Mouse (Mus musculus) midbrain, postnatal 0 days (tissue): Measurements from ENCODE around the gene Cacnb1. TPM values are rescaled to one million over a fixed set of nuclear protein-coding genes. Genes with fewer than 3 reads are reported as not detected.

Source experiments
- ATAC-seq: fragments of 200-750 bp; cut with Nextera tagmentation; 2 replicates; pipeline ENCODE4 v1.8.0; 2017; ENCODE audit warnings: moderate number of reproducible peaks, mild to moderate bottlenecking, moderate TSS enrichment, moderate library complexity; ENCODE audit not compliant: low FRiP score
- DNase-seq: peaks from one replicate; pipeline ENCODE4 v3.0.0-alpha.2; 2015; ENCODE audit warnings: low spot score
- H3K27ac ChIP-seq: fragments of 300-500 bp; sonication (generic); 2 replicates; pipeline ENCODE4 v1.5.1; 2014; ENCODE audit warnings: low read depth, mild to moderate bottlenecking, low read length, mixed read lengths
- H3K27me3 ChIP-seq: fragments of 300-500 bp; sonication (generic); 2 replicates; pipeline ENCODE4 v1.6.1; 2014; ENCODE audit warnings: low read length, control low read depth, mixed read lengths; ENCODE audit not compliant: insufficient read depth
- H3K36me3 ChIP-seq: fragments of 300-500 bp; sonication (generic); 2 replicates; pipeline ENCODE4 v1.6.1; 2014; ENCODE audit warnings: low read length, control low read depth, mixed read lengths; ENCODE audit not compliant: insufficient read depth
- H3K4me1 ChIP-seq: fragments of 300-500 bp; sonication (generic); 2 replicates; pipeline ENCODE4 v1.6.1; 2014; ENCODE audit warnings: mild to moderate bottlenecking, control low read depth, antibody characterized with exemption, low read length, mixed read lengths; ENCODE audit not compliant: insufficient read depth
- H3K4me2 ChIP-seq: fragments of 300-500 bp; sonication (generic); 2 replicates; pipeline ENCODE4 v1.6.1; 2014; ENCODE audit warnings: low read depth, mild to moderate bottlenecking, low read length, mixed read lengths; ENCODE audit not compliant: poor library complexity, severe bottlenecking
- H3K4me3 ChIP-seq: fragments of 300-500 bp; sonication (generic); 2 replicates; pipeline ENCODE4 v1.5.1; 2014; ENCODE audit warnings: low read depth, mild to moderate bottlenecking, low read length, moderate library complexity
- H3K9ac ChIP-seq: fragments of 300-500 bp; sonication (generic); replicated peaks from 2 replicates; pipeline ENCODE4 v1.6.1; 2014; ENCODE audit warnings: mild to moderate bottlenecking, low read length, moderate library complexity, mixed read lengths; ENCODE audit not compliant: poor library complexity, severe bottlenecking
- H3K9me3 ChIP-seq: fragments of 300-500 bp; sonication (generic); 2 replicates; pipeline ENCODE4 v1.6.1; 2016; ENCODE audit warnings: low read length, control low read depth
- CTCF ChIP-seq: IDR thresholded peaks from 2 replicates; pipeline ENCODE4 v1.5.1; 2016; ENCODE audit warnings: antibody characterized with exemption, mild to moderate bottlenecking
- WGBS: fragments of 180-500 bp; shearing (Covaris S2); extraction: QIAGEN DNeasy Blood & Tissue Kit; methylation state at CpG from one replicate; pipeline ENCODE4 v1.1.7; 2014; 5-methylcytosine and 5-hydroxymethylcytosine counted together
- polyA plus RNA-seq: library from polyadenylated mRNA; unstranded; fragments of >200 nt; fragmentation: Nextera tagmentation; extraction: Ambion mirVana; gene quantifications from 2 replicates; pipeline ENCODE4 v1.2.1, GENCODE M21; 2015
- total RNA-seq: library from RNA; depleted of rRNA; stranded (reverse); fragments of >200 nt; gene quantifications from 2 replicates; pipeline ENCODE4 v1.2.3, GENCODE M21; 2014

Gene Cacnb1
- total and polyA plus RNA-seq, 2 experiments from 2014 or later: 63.2 to 96.4 TPM

DNA sequence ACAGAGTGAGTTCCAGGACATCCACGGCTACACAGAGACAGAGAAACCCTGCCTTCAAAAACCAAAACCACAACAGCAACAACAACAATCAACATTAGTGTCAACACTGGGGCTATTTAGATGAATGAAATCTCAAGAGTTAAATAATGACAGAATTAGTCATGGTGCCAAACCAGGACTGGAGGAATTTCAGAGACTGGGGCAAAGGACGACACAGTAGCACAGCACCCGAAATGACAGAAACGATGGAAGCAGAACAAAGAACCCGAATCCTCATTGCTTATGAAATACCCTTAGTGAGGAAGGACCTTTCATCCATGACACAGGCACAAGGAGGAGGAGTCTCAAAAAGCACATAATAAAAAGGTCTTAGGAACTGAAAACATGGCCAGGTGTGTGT, 48.7 kb downstream of the Cacnb1 start:
- DNase-seq (no peak), ATAC-seq (no peak)
- H3K9me3 ChIP-seq: no peaks in the 10 kb centered on the region
- H3K27ac ChIP-seq: no peak overlapping the region
- WGBS: 82% methylated on average over 5 of the region's 5 CpGs
- no peaks in the 10 kb centered on the region for H3K4me1 ChIP-seq
- no peak overlapping the region for H3K4me3 ChIP-seq
- no peak overlapping the region for H3K9ac ChIP-seq
- no peaks in the 10 kb centered on the region for H3K27me3 ChIP-seq
- H3K36me3 ChIP-seq: no peaks in the 10 kb centered on the region
- no peak for TF ChIP-seq CTCF
- no peak overlapping the region for H3K4me2 ChIP-seq

DNA sequence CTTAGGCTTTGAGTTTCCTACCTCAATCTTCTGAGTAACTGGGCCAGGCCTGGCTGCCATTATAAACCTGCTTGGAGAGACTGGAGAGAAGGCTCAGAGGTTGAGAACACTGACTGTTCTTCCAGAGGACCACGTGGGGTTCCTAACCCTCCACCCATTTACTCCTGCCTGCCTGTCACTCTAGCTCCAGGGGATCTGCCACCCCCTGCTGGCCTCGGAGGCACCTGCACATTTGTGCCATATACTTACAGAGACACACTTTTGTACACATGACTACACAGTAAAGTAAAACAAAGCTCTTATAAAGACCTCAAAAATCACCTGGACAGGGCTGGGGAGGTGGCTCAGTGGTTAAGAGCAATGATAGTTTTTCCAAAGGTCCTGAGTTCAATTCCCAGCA, 50.4 kb downstream of the Cacnb1 start:
- Histone ChIP-seq H3K4me2 (no peak overlapping the region), H3K9ac (no peak overlapping the region), H3K27me3 (no peaks in the 10 kb centered on the region), H3K27ac (no peak overlapping the region), H3K36me3 (no peaks in the 10 kb centered on the region), H3K9me3 (no peaks in the 10 kb centered on the region), H3K4me3 (no peak overlapping the region), H3K4me1 (no peaks in the 10 kb centered on the region)
- TF ChIP-seq CTCF: 0 out of 2 replicates have a peak, but pooled peaks have one; percentile 16
- whole genome bisulfite sequencing: 69% methylated on average over 2 of the region's 2 CpGs
- DNase-seq (no peak), ATAC-seq (no peak)

DNA sequence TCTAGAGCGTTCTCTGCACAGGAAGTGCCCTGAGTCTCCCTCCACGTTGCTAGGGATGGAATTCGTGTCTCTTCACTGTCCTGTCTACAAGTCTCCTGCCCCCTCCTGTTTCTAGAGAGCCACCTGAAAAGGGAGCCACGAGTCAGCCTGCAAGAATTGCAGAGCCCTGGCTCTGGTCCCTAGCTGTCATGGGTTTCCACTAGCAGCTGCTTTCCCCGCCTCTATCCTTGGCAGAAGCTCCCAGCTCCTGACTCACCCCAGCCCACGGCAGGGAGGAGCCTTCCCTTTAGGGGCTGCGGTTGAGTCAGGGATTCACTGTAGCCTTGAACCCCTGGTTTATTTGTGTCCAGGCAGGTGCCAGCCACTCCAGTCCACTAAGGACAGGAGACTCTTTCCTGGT, 51.6 kb downstream of the Cacnb1 start:
- Histone ChIP-seq H3K27me3 (no peaks in the 10 kb centered on the region), H3K4me2 (no peak overlapping the region), H3K27ac (no peak overlapping the region), H3K9ac (no peak overlapping the region), H3K4me3 (no peak overlapping the region), H3K9me3 (no peaks in the 10 kb centered on the region), H3K4me1 (no peaks in the 10 kb centered on the region), H3K36me3 (no peaks in the 10 kb centered on the region)
- TF ChIP-seq CTCF: no peak
- DNase-seq (peak; percentile 72), ATAC-seq (no peak)
- 33% methylated on average over 7 of the region's 7 CpGs for WGBS

DNA sequence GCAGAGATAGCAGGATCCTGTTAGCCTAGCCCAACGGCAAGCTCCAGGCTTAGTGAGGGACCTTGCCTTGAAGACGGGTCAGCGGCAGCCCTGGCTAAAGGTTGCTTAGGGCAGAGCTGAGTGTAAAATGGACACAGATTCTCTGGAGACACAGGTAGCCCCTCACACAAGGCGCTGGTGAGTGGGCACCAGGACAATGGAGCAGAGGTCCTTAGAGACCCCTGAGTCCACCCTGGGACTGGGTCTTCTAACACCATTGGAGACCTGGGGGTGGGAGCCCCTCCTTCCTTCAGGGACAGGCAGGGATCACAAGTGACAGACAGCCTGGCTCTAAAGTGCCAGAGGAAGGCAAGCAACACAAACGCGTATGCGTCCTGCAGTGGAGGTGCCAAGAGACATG, 52.1 kb downstream of the Cacnb1 start:
- DNase-seq: no peak
- no peak for ATAC-seq
- no peaks in the 10 kb centered on the region for H3K36me3 ChIP-seq
- H3K9me3 ChIP-seq: no peaks in the 10 kb centered on the region
- no peaks in the 10 kb centered on the region for H3K27me3 ChIP-seq
- no peak overlapping the region for H3K4me3 ChIP-seq
- H3K9ac ChIP-seq: no peak overlapping the region
- WGBS: 87% methylated on average over 7 of the region's 7 CpGs
- H3K27ac ChIP-seq: no peak overlapping the region
- no peak for TF ChIP-seq CTCF
- no peaks in the 10 kb centered on the region for H3K4me1 ChIP-seq
- H3K4me2 ChIP-seq: no peak overlapping the region

DNA sequence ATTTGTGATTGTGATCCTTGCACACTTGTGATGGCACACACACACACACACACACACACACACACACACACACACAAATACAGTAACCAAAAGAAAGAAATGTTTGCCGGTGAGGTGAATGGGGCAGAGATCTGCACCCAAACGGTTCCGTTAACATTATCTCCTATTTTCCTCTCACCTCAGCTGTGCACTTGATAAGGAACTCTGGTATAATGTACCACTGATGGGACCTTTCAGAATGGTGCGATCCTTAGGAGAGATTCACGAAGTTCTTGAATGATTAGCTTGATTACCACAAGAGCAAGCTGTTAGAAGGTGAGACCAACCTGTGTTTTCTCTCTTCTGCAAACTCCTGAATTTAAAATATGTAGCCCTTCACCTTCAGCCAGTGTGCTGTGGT, 54.4 kb downstream of the Cacnb1 start:
- WGBS: 90% methylated on average over 5 of the region's 5 CpGs
- Histone ChIP-seq H3K27me3 (no peaks in the 10 kb centered on the region), H3K4me3 (no peak overlapping the region), H3K9me3 (no peaks in the 10 kb centered on the region), H3K27ac (no peak overlapping the region), H3K36me3 (no peaks in the 10 kb centered on the region), H3K4me1 (no peaks in the 10 kb centered on the region), H3K4me2 (no peak overlapping the region), H3K9ac (no peak overlapping the region)
- no peak for TF ChIP-seq CTCF
- no peak for ATAC-seq
- DNase-seq: no peak

DNA sequence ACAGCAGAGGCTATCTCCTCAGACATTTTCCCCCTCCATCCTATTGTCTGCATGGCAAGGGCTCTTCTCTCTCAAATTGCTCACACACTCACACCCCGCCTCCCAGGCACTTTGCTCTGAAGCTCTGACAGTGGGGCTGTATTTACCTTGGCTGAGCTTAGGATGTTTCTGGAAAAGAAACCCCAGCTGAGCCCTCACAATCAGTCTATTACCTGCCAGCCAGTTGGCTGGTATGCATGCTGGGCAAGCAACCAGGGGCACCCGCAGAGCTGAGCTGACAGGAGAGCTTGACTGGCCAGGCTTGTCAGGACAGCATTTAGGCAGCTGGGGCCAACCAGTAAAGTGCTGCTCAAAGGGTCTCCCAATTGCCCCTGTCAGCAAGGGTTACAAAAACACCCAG, 55.7 kb downstream of the Cacnb1 start:
- Histone ChIP-seq H3K9me3 (no peaks in the 10 kb centered on the region), H3K27ac (0 out of 2 replicates have a peak overlapping the region, but pooled peaks have one; percentile 18), H3K4me1 (no peaks in the 10 kb centered on the region), H3K4me3 (no peak overlapping the region), H3K36me3 (no peaks in the 10 kb centered on the region), H3K9ac (no peak overlapping the region), H3K27me3 (no peaks in the 10 kb centered on the region), H3K4me2 (no peak overlapping the region)
- WGBS: 23% methylated on average over 2 of the region's 2 CpGs
- peak; percentile 62 for DNase-seq
- ATAC-seq: no peak
- no peak for TF ChIP-seq CTCF
